Mouse (Mus musculus): ENCODE data around the gene Tekt1. TPM values are rescaled to one million over a fixed set of nuclear protein-coding genes. Genes with fewer than 3 reads are reported as not detected.
A peak's percentile ranks its signal among the peaks of the same experiment; 100 is the strongest.
"Not testable (repeated sequence)": the region's sequence is repeated elsewhere in the genome, so short reads cannot be mapped to it uniquely, and the experiment has no call there.

Tekt1 gene
- polyA plus RNA-seq, 1 experiment: 4.1 TPM

DNA sequence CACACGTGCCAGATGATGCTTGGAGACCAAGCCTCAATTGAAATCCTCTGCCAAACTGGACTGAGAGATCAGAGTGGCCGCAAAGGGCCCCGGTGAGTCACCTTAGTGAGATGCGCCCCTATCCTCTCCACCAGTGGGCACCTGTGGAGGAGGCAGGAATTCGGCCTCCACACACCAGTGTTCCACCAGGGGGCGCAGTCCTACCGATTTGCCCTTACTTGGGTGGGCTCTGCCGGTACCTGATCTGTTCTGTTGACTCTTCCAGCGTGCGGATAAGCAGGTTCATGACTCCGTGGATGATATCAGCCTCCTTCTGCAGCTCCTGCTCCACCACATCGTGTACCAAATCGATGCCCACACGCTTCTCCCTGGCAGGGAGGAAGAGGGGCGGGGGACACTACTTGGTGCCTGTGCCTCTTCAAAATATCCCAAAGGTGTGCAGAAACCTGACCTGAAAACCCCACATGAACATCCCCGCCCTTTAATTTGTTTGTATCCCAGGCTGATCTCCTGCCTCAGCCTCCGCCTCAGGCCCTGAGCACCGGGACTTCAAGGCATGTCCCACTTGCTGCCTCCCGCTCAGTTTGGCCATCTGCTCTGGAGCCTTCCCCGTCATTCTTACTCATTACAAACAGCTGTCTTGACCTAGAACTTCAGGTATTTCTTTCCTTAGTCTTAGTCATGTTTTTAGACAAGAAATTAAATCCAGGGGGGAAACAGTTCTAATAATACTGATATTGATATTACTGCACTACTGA lies 7.1 kb downstream of the Tekt1 start:
- TF ChIP-seq CTCF (IDR thresholded peaks at IDR 0.05; ENCODE audit: borderline replicate concordance, extremely low read depth, insufficient read depth, insufficient read length) (peak; percentile 85), POLR2A (IDR thresholded peaks at IDR 0.05; ENCODE audit: borderline replicate concordance, extremely low read depth, insufficient read depth, insufficient read length, poor library complexity, severe bottlenecking) (no peak)
- peak; percentile 60 for DNase-seq (ENCODE audit: low read depth)

DNA sequence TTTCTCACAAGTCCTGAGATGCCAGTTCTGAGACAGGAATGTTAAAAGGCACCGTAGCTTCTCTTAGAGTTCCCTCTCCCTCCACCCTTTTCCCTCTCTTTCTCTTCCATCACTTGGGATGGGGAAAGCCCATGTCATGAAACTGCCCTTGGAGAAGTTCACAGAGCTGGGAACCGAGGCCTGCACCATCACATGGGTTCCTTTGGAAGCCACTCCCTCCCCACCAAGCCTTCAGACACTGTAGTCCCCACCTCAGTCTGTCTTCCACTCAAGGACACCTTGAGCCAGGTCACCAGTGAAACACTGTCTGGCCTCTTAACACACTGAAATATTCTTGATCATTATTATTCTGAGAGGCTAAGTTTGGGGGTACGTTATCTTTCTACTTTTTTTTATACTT lies 9.1 kb downstream of the Tekt1 start:
- DNase-seq (ENCODE audit: low read depth): no peak
- TF ChIP-seq POLR2A (IDR thresholded peaks at IDR 0.05; ENCODE audit: borderline replicate concordance, extremely low read depth, insufficient read depth, insufficient read length, poor library complexity, severe bottlenecking): no peak
- TF ChIP-seq CTCF (IDR thresholded peaks at IDR 0.05; ENCODE audit: borderline replicate concordance, extremely low read depth, insufficient read depth, insufficient read length): no peak

DNA sequence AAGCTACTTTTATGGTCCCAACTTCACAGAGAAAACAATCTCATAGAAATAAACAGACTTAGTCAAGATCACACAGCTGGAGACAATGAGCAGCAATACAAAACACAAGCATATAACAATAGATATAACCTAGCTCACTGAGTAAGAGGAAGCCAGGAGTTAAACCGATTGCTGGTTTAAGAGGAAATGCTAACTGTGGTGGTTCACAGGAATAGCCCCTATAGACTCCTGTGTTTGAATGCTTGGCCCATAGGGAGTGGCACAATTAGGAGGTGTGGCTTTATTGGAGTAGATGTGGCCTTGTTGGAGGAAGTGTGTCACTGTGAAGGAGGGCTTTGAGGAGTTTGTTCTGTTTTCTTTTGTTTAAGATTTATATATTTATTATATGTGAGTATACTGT lies 10.0 kb downstream of the Tekt1 start:
- no peak for DNase-seq (ENCODE audit: low read depth)
- TF ChIP-seq POLR2A (IDR thresholded peaks at IDR 0.05; ENCODE audit: borderline replicate concordance, extremely low read depth, insufficient read depth, insufficient read length, poor library complexity, severe bottlenecking): no peak

DNA sequence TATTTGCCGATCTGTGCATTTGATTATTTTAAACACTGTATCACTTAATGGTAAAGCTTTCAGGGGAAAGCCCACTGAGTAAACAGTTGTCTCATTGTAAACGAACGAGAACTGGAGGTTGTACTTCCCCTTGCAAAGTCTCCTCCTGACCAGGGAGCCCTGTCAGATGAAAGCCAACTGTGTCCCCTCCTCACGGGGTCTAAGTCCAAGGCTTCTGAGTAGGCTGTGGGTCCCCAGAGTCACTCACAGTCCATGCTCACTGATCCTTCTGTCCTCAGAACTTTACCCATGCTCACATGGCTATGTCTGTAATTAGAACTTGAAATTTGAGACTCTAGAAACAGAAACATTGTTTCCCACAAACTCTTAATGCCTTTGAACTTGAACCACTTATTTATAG lies 12.6 kb downstream of the Tekt1 start:
- no peak for DNase-seq (ENCODE audit: low read depth)
- no peak for TF ChIP-seq CTCF (IDR thresholded peaks at IDR 0.05; ENCODE audit: borderline replicate concordance, extremely low read depth, insufficient read depth, insufficient read length)
- no peak for TF ChIP-seq POLR2A (IDR thresholded peaks at IDR 0.05; ENCODE audit: borderline replicate concordance, extremely low read depth, insufficient read depth, insufficient read length, poor library complexity, severe bottlenecking)

DNA sequence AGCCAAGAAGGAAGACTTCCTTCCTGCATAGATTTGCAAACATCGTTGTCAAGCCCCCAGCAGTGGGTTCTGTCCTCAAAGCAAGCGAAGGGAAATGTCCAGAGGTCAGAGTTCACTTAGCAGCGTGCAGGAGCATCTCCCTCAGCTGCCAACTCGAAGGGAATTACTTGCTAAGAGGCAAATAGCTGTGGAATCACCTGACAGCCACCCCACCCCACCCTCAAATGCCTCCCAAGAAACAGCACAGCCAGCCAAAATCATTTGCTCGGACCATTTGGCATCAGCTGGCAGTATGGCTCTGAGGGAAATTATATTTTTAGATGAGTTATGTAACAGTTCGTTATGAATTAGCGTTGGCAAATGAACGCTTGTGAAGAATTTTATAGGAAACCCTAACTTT lies 13.2 kb downstream of the Tekt1 start:
- TF ChIP-seq POLR2A (IDR thresholded peaks at IDR 0.05; ENCODE audit: borderline replicate concordance, extremely low read depth, insufficient read depth, insufficient read length, poor library complexity, severe bottlenecking) (no peak), CTCF (IDR thresholded peaks at IDR 0.05; ENCODE audit: borderline replicate concordance, extremely low read depth, insufficient read depth, insufficient read length) (no peak)
- DNase-seq (ENCODE audit: low read depth): peak; percentile 32

DNA sequence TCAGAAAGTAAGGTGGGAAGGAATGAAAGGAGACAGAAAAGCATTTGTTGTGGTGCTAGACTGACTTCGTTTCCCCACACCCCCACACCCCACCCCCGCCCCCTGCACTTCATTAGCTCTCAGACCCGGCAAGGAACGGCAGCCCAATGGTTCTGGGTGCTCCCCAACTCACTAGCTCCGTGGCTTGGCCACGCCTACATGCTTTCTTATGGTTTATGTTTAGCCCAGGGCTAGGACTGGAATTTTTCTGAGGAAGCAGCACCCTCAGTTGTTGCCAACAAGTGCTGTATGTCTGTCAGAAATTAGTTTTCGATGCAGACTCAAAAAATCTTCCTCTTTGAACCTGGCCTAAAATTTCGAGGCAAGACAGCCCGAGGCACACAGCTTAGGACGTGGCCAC lies 13.7 kb downstream of the Tekt1 start:
- no peak for TF ChIP-seq CTCF (IDR thresholded peaks at IDR 0.05; ENCODE audit: borderline replicate concordance, extremely low read depth, insufficient read depth, insufficient read length)
- TF ChIP-seq POLR2A (IDR thresholded peaks at IDR 0.05; ENCODE audit: borderline replicate concordance, extremely low read depth, insufficient read depth, insufficient read length, poor library complexity, severe bottlenecking): no peak
- DNase-seq (ENCODE audit: low read depth): no peak

DNA sequence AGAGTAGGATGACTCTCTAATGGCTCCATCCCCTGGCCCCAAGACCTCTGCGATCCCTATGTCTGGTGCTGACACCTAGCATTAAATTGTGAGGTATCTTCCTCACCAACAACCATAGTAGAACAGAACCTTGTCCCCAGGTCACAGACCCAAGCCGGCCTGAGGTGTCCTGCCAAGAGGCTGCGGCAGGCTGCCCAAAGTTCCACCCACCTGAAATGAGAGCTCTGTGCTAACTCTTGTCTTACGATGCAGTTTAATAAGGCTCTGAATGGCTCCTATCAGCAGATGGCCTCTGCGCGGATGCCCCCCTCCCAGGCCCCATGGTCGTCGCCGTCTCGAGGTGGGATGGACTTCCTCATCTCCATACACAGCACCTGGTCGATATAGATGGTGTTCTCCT lies 17.8 kb downstream of the Tekt1 start:
- TF ChIP-seq CTCF (IDR thresholded peaks at IDR 0.05; ENCODE audit: borderline replicate concordance, extremely low read depth, insufficient read depth, insufficient read length) (no peak), POLR2A (IDR thresholded peaks at IDR 0.05; ENCODE audit: borderline replicate concordance, extremely low read depth, insufficient read depth, insufficient read length, poor library complexity, severe bottlenecking) (no peak)
- no peak for DNase-seq (ENCODE audit: low read depth)

DNA sequence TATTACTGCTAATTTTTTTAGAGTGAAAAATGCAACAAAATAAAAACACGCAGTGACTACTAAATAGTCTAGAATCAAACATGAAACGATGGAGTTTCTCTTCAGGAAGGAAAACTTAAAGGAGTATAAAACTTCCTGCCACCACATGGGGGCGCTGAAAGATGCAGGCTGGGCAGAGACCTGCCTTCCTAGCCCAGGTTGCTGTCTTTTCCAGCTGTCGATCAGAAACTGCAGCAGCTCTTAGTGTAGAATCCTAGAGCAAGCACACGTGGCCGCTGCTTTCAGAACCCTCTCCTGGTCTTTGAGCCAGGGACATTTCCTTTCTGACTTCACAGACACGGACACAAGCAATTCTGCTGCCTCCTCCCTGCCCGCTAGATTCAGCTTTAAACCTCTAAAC lies 18.3 kb downstream of the Tekt1 start:
- peak; percentile 75 for DNase-seq (ENCODE audit: low read depth)
- TF ChIP-seq POLR2A (IDR thresholded peaks at IDR 0.05; ENCODE audit: borderline replicate concordance, extremely low read depth, insufficient read depth, insufficient read length, poor library complexity, severe bottlenecking) (no peak), CTCF (IDR thresholded peaks at IDR 0.05; ENCODE audit: borderline replicate concordance, extremely low read depth, insufficient read depth, insufficient read length) (peak; percentile 65)

DNA sequence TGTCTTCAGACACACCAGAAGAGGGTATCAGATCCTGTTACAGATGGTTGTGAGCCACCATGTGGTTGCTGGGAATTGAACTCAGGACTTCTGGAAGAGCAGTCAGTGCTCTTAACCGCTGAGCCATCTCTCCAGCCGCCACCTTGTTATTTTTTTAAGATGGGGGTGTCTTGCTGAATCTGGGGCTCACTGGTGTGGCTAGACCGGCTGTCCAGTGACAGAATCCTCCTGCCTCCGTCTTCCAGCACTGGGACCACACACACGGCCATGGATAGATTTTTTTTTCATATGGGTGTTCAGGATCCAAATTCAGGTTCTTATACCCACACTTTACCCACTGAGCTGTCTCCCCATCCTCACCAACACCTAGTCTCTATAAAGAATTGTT lies 19.0 kb downstream of the Tekt1 start:
- DNase-seq (ENCODE audit: low read depth): not testable (repeated sequence)

DNA sequence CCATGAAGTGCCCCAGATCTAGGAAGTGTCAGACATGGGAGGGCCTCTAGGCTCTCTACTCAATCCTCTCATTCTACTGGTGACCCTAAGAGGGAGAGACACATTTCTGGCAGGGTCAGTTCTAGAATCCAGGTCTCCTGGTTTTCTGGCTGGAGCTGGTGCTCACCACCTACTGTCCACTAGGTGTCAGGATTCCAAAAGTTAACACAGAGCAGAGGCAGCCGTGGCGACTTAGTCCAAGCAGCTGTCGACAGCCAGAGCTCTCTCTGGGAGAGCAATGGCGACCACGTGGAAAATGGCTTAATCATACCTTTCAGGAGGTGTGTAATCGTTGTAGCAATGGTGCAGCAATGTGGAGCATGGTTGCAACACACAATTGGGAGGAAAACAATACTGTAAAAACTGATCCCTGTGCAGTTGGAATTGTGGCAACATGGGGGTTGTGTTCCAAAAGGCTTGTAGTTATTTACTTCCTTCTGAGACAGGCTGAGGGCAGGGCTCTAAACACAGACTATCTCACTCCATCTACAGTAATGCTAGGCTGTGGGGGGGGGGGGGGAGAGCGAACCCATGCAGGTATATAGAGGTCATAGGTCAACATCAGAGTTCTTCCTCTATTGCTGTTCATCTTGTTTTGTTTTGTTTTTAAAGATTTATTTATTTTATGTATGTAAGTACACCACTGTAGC lies 19.5 kb downstream of the Tekt1 start:
- no peak for TF ChIP-seq POLR2A (IDR thresholded peaks at IDR 0.05; ENCODE audit: borderline replicate concordance, extremely low read depth, insufficient read depth, insufficient read length, poor library complexity, severe bottlenecking)
- TF ChIP-seq CTCF (IDR thresholded peaks at IDR 0.05; ENCODE audit: borderline replicate concordance, extremely low read depth, insufficient read depth, insufficient read length): peak; percentile 82
- DNase-seq (ENCODE audit: low read depth): peak; percentile 83

DNA sequence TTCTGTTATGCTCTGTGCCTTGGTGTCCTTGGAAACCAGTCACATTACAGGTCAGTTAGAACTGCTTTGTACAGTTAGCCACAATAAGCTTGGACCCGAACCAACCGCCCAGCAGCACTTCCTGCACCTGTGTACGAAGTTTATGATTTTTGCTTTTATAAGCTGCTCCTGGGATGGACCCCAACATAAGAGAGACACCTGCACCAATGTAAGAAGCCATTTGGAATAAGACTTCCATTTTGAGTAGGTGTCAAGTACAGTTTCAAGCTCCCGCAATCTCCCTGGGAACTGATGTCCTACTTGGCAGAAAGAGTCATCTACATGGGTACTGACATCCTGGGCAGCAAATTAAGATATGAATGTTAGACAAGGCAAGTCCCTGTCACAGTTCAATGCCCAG lies 22.5 kb downstream of the Tekt1 start:
- no peak for TF ChIP-seq CTCF (IDR thresholded peaks at IDR 0.05; ENCODE audit: borderline replicate concordance, extremely low read depth, insufficient read depth, insufficient read length)
- TF ChIP-seq POLR2A (IDR thresholded peaks at IDR 0.05; ENCODE audit: borderline replicate concordance, extremely low read depth, insufficient read depth, insufficient read length, poor library complexity, severe bottlenecking): no peak
- no peak for DNase-seq (ENCODE audit: low read depth)

DNA sequence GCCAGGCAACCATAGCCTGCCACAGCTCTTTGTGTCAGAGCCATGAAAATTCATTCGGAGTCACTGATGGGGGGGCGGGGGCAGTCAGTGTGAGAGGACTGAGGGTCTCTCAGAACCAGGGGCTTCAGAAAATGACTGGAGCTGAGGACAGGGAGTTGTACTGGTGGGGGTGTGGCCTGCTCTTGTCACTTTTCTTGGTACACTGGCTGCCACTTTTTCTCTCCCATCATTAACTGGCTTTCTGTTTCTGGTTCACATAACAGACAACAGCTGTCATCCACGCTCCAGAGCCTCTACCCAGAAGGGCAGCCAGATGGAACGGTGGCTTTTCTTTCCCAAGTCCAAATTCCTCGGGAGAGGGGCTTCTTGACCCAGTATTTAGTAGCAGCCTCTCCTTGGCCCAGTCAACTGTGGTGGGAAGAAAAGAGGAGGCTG lies 23.8 kb downstream of the Tekt1 start:
- no peak for TF ChIP-seq CTCF (IDR thresholded peaks at IDR 0.05; ENCODE audit: borderline replicate concordance, extremely low read depth, insufficient read depth, insufficient read length)
- no peak for TF ChIP-seq POLR2A (IDR thresholded peaks at IDR 0.05; ENCODE audit: borderline replicate concordance, extremely low read depth, insufficient read depth, insufficient read length, poor library complexity, severe bottlenecking)
- DNase-seq (ENCODE audit: low read depth): peak; percentile 72
